Mouse (Mus musculus) spleen, postnatal 4 days (tissue): ENCODE data around the gene Aig1.

Experiments used
- DNase-seq, 2 experiments: peaks; one replicate each; pipeline ENCODE4 v3.0.0; 2022; ENCODE audit warnings: low spot score in 2 of 2

The Aig1 gene

DNA sequence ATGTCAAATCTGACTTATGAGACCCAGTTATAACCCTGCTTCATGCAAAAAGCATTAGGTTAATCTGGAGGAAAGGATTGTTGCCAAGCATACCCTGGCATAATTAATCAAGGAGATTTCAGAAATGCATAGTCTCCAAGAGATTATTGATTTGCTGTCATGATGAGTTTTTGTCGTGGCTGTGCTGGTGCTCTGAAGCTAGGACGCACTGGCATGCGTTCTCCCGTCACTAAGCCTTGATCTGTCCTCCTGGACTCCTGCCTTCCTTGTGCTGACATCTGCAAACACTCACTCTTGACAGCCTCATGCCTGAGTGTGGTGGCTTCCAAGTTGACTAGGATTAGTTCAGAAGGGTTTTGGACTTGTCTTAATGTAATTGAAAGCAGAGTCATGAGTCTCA is 163.0 kb downstream of the Aig1 start:
- no peak for DNase-seq

DNA sequence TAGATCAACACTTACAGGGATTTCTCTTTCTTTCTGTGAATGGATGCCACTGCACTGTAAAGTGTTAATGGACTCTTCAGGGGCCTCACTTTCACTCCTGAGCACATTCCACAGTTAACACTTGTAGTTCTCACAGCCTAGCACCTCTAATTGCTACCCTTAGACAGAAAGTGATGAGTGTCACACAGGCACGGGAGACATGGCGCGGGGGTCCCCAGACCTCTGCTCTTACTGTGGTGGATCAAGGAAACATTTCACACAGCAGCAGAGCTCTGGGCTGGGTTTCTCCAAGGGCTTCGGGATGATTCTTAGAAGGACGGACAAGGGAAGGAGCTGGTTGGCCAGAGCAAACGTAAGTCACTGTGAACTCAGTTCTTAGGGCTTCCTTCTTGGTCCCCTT is 166.1 kb downstream of the Aig1 start:
- no peak for DNase-seq

DNA sequence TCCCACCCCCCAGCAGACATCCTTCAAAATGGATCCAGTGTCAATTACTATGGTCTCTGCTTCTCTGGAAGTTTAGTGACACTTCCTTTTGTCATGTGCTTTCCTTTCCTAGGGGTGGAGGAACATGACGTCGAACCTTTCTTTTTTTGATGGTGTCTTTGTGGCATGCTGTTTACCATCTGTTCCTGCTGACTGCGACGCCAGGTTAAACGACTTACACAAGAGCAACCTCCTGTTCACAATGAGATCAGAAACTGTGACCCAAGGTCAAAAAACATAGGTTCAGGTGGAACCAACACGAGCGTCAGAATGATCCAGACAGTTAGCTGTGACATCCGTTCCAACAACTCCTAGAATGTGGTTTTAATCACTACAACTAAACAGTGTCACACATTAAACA is 166.7 kb downstream of the Aig1 start:
- no peak for DNase-seq

DNA sequence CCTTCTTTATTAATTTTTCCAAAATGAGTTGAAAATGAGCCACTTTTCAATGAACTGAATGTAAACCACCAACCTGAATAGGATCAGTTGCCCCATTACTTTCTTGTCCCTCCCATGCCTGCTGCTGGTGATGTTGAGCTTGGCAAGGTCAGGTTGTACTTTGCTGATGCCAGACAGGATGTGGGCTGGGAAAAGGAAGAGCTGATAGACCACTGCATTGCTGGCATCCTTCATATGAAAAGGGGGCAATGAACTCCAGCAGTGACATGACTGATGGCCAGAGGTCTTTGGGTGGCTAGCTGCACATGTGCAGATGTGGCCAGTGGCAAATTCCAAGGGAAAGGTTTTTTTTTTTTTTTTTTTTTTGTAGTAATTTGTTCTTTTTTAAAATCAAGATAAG is 172.5 kb downstream of the Aig1 start:
- DNase-seq = no peak

DNA sequence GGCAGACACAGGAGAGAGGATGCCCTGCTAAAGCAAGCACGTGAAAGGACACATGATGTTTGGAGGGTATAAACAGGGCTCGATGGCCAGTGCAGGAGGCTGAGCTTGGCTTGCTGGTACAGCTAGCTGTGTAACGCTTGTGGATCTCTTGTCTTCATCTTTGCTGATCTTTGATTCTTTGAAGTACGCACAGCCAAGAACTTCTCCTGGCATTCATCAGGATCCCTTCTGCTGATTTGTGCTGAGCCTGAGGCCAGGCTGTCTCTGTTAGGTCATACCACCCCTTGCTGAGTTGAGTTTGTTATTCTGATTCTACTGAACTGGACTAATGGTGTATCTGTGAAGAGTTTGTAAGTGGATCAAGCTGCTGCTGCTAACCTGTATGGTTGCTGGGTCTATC is 175.5 kb downstream of the Aig1 start:
- no peak for DNase-seq

DNA sequence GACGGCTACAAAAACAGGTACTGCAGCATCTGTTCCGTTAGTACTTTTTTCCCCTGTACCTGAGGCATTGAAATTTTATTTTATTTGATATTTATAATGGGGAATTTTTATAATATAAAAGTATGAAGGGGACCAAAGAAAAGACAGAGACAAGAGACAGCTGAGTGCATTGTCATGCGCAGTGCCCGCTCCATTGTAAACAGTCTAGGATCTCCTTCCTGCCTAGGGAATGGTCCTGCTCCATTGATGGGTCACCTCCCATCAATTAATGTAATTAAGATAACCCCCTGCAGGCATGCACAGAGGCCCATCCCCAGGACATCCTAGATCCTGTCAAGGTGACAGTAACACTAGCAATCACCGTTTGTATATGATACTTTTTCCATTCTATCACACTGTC is 178.0 kb downstream of the Aig1 start:
- no peak for DNase-seq

- DNase-seq = no peak
Observed at GRCm38 (mm10) chr10:13689841-13690590, 178.8 kb downstream of the Aig1 start.

DNA sequence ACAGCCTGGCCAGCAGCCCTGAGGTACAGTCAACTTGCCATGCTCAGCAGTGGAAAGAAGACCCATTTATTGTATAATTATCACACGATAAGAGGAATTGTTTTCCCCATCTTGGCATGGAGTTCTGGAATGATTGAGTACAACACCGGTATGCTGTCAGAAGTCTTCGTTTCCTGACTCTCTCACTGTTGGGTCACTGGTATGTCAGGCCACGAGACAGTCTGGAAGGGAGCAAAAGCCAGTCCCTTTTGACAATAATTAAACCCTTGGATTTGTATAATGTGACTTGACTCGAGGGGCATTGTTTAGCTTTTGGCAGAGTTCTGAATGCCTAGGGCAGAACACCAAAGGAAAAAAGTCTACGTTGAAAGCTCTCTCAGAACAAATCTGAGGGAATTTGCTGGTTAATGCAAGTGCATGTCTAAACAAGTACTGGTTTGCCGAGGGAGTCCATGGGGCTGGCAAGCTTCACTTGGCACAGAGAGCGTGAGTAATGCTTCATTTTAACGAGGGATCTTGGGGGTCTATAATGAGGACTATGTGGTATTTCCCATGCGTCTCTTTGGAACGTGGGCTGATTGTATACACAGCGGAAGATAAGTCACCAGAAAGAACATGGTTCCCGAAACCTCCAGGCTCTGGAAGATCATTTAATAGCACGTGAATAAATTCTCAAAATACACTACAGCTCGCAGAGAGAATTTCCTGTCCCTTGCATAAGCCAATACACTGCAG is 180.2 kb downstream of the Aig1 start:
- DNase-seq = no peak

GRCm38 (mm10) chr10:13687182-13687810 is 181.5 kb downstream of the Aig1 start:
- DNase-seq = no peak

DNA sequence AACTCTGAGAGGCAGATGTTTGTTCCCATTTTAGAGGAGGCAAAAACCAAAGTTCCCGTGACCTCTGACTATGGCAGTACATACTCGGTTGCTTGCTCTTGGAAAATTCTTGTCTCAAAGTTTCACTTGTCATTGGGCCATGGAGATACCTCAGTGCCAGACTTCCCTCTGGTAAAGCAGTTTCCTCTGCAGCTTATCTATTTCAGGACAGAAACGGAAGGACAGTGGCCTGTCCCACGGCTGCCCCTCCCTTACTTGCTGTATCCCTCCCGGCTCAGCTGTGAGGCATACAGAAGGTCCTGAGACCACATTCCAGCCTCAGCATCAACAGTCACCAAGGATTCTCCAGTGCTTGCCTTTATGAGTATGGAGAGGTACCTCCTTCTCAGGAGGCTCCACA is 182.7 kb downstream of the Aig1 start:
- DNase-seq = no peak

DNA sequence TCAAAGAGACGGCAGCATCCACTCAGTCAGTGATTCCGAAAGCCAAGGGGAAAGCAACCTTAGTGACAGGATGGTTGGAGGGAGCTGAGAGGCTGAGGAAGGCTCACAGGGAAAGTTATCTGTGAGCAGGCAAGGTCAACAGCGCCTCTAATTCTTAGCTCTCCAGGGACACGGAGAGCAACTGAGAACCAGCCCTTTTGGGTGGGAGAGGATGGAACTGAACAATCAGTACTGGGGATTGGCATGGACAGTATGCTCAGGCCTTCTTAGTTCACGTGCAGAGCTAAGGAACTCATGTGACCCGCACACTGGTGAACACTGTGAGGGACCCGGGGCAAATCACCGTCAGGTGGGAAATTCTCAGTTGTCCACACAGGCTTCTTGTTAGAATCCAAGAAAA is 183.4 kb downstream of the Aig1 start:
- DNase-seq = no peak

DNA sequence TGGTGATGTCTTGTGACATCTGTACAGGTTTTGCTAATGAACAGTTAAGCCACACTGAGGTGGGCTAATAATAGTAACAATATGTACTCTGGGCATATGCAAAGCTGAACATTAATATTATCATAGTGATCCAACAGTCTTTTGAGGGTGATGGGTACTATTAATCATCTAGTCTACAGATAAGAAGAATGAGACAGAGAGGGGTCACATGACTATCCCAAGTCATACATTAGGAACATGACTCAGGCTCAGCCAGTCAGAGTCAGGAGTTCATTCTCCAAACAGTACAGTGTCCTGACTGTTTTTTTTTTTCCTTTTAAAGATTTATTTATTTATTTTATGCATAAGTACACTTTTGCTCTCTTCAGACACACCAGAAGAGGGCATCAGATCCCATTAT is 184.3 kb downstream of the Aig1 start:
- no peak for DNase-seq

DNA sequence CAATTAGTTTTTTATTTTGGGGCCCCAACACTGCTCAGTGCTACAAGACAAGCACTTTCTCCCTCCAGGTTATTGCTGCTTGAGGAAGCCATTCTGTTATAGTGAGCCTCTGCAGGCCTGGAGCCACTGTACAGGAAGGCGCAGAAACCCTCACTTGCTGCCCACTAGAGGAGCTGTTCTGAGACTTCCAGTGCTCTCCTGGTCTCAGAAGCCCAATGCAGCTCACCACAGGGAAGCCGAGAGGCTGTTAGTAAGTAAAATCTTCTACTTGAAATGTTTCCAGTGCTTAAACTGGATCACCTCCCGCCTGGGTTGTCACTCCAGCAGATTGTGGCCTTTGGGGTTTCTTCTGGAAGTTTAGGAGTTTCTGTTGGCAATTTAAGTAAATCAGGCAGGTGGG is 186.2 kb downstream of the Aig1 start:
- DNase-seq = no peak

- DNase-seq = no peak
Observed at GRCm38 (mm10) chr10:13677440-13677839, 191.3 kb downstream of the Aig1 start.

- DNase-seq = no peak
Observed at GRCm38 (mm10) chr10:13675033-13675379, 193.8 kb downstream of the Aig1 start.

DNA sequence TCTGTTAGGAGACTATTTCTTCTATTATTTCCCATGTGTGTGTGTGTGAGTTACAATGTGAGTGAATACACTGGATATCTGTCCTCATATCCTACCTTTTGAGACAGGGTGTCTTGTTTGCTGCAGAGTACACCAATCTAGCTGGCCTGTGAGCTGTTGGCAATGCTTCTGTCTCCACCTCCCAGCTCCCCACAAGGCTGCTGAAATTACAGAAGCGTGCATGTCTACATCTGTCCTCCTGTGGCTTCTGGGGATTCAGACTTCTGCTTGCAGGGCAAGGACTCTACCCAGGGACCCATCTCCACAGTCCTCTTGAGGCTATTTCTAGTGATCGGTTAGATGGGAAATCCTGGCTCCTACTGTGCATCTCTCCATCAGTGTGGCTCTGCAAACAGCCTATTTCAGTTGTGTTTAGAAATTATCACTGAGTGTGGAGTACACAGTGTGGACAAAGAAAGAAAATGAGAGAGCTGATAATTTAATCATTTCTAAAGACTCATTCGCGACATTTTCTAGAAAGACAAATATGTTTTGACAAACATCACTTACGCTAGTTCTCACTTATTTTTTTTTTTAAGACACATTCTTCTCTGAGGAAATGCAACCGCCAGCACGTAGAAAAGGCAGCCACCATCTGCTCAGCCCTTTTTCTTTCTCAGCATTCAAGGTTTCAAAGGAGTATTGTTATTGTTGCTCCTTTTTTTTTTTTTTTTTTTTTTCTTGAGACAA is 194.3 kb downstream of the Aig1 start:
- no peak for DNase-seq

GRCm38 (mm10) chr10:13667166-13667696 is 201.5 kb downstream of the Aig1 start:
- no peak for DNase-seq

DNA sequence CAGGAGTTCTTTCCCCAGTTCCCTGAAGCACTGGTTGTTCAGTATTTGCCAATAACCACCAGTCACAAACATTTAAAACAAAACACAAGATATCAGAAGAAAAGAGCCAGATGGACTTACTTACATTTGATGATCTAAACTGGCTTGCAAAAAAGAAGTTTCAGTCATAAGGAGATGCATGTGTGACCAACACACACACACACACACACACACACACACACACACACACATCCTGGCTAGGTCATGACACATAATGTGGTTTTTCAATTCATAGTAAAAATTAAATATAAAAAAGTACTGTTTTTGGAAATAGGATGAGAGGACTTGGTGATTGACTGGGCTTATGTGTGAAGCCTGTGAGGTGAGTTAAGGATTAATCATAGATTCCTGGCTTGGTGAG is 205.3 kb downstream of the Aig1 start:
- no peak for DNase-seq

DNA sequence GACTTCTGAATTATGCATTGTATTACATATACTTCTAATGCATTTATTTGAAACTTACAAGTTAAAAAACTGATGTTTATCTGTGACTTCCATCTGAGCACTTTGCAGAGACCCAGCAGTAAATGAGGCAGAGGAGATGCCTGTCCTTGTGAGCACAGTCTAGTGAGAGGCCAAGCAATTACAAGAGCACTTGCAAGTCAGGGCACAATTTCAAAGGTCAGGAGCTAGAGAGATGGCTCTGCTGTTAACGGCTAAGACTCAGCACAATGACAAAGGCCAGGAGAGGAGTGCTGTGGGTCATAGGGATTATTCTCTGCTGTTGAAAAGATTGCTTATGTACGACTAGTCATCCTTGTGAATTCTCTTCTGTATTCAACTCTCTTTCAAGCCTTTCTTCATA is 209.0 kb downstream of the Aig1 start:
- no peak for DNase-seq

GRCm38 (mm10) chr10:13653739-13654462 is 214.9 kb downstream of the Aig1 start:
- no peak for DNase-seq

DNA sequence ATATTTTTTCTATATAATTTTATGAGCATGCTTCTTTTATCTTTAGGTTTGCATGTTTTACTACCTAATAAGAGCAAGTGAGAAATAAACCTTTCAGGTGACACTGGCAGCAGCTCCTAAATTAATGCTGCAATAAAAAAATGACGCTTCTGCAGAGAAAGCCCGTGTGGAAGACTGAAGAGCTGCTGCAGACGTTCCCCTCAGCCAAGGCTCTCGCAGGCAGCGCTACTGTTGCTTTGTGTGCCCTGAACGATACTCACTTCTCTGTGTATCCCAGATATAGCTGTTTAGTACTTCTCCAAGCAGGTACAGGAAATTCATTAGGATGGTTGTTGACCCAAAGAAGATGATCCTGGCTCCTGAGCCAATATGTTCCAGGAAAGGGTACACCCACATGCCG is 215.5 kb downstream of the Aig1 start:
- no peak for DNase-seq

DNA sequence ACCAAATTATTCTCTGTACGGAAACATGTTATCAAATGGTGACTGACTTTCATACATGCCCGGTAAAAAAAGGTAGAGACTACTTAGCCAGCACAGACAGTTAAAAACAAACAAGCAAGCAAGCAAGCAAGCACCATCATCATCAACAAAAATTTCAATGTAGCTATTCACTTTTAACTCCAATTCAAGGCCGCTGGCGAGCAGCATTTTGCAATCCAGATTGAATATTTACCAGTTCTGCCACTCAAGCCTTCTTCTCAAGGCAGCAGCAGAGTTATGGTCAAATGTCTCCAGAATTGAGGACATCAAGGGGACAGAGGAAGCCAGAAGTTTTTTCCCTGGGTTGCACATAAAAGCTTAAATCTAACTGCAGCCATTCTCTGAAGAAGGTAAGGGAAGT is 216.7 kb downstream of the Aig1 start:
- DNase-seq = no peak
